Mouse (Mus musculus) MEL (cell line): ENCODE measurements around the gene Rpl10-ps3. TPM values are rescaled to one million over a fixed set of nuclear protein-coding genes. Genes with fewer than 3 reads are reported as not detected.

Source experiments
- DNase-seq: peaks from one replicate; pipeline ENCODE4 v3.0.0; 2011; ENCODE audit warnings: low read depth, low spot score
- H3K27ac ChIP-seq: 2 replicates; pipeline ENCODE4 v1.5.1; 2012; ENCODE audit warnings: low read depth, mild to moderate bottlenecking, control low read depth, low read length, moderate library complexity; ENCODE audit not compliant: control insufficient read depth
- H3K27me3 ChIP-seq, 2 experiments: fragments of 150-350 bp in 1 of 2; sonication (generic) in 1 of 2; 2 replicates each; pipeline ENCODE4 v1.6.1; 2012; ENCODE audit warnings: low read length in 2 of 2, mild to moderate bottlenecking in 2 of 2, improper control_type of control experiment in 1 of 2, moderate library complexity in 1 of 2; ENCODE audit not compliant: insufficient read depth in 2 of 2, control insufficient read depth in 1 of 2
- H3K36me3 ChIP-seq, 2 experiments: 2 replicates each; pipeline ENCODE4 v1.6.1; 2012 to 2014; ENCODE audit warnings: low read length in 2 of 2, improper control_type of control experiment in 1 of 2, inconsistent platforms in 1 of 2, mild to moderate bottlenecking in 1 of 2; ENCODE audit not compliant: insufficient read depth in 2 of 2, control insufficient read depth in 1 of 2
- H3K4me1 ChIP-seq, 2 experiments: fragments of 150-350 bp in 1 of 2; sonication (generic) in 1 of 2; 2 replicates each; pipeline ENCODE4 v1.6.1; 2012; ENCODE audit warnings: low read length in 2 of 2, improper control_type of control experiment in 1 of 2, mild to moderate bottlenecking in 1 of 2; ENCODE audit not compliant: insufficient read depth in 2 of 2, control insufficient read depth in 1 of 2
- H3K4me3 ChIP-seq, 2 experiments: fragments of 150-350 bp in 1 of 2; sonication (generic) in 1 of 2; 2 replicates each; pipeline ENCODE4 v1.5.1; 2012; ENCODE audit warnings: low read depth in 2 of 2, low read length in 2 of 2, mild to moderate bottlenecking in 2 of 2, moderate library complexity in 2 of 2, control low read depth in 1 of 2, improper control_type of control experiment in 1 of 2; ENCODE audit not compliant: control insufficient read depth in 1 of 2, insufficient read depth in 1 of 2
- H3K79me2 ChIP-seq: 2 replicates; pipeline ENCODE4 v1.6.1; 2012; ENCODE audit warnings: mild to moderate bottlenecking, low read length, moderate library complexity; ENCODE audit not compliant: control insufficient read depth, poor library complexity, insufficient read depth
- H3K9ac ChIP-seq: 2 replicates; pipeline ENCODE4 v1.6.1; 2012; ENCODE audit warnings: low read depth, mild to moderate bottlenecking, control low read depth, low read length, moderate library complexity; ENCODE audit not compliant: control insufficient read depth, poor library complexity, severe bottlenecking
- H3K9me3 ChIP-seq: fragments of 150-350 bp; sonication (generic); replicated peaks from 2 replicates; pipeline ENCODE4 v1.6.1; 2012; ENCODE audit warnings: mild to moderate bottlenecking, low read length, improper control_type of control experiment, moderate library complexity; ENCODE audit not compliant: insufficient read depth
- CHD1 ChIP-seq: IDR thresholded peaks from 2 replicates; pipeline ENCODE4 v1.6.1; 2012; ENCODE audit warnings: low read depth, mild to moderate bottlenecking, inconsistent platforms, low read length, improper control_type of control experiment
- E2F4 ChIP-seq: IDR thresholded peaks from 2 replicates; pipeline ENCODE4 v1.6.1; 2011; ENCODE audit warnings: low read depth, low read length, improper control_type of control experiment, borderline replicate concordance
- ELF1 ChIP-seq: IDR thresholded peaks from 2 replicates; pipeline ENCODE4 v1.6.1; 2014; ENCODE audit warnings: low read depth, mild to moderate bottlenecking, inconsistent platforms, low read length, improper control_type of control experiment, moderate library complexity
- GATA1 ChIP-seq: IDR thresholded peaks from 2 replicates; pipeline ENCODE4 v1.6.1; 2011; ENCODE audit warnings: low read depth, low read length, improper control_type of control experiment
- KAT2A ChIP-seq: conservative IDR thresholded peaks from 2 replicates; pipeline ENCODE4 v1.6.1; 2012; ENCODE audit warnings: low read depth, low read length, improper control_type of control experiment, inconsistent platforms
- MAFK ChIP-seq: IDR thresholded peaks from 2 replicates; pipeline ENCODE4 v1.6.1; 2011; ENCODE audit warnings: low read depth, mild to moderate bottlenecking, low read length, improper control_type of control experiment, borderline replicate concordance
- MAZ ChIP-seq: IDR thresholded peaks from 2 replicates; pipeline ENCODE4 v1.6.1; 2012; ENCODE audit warnings: low read depth, mild to moderate bottlenecking, inconsistent platforms, low read length, improper control_type of control experiment
- MYB ChIP-seq: IDR thresholded peaks from 2 replicates; pipeline ENCODE4 v1.6.1; 2011; ENCODE audit warnings: mild to moderate bottlenecking, low read depth, low read length, improper control_type of control experiment
- NELFE ChIP-seq: IDR thresholded peaks from 2 replicates; pipeline ENCODE4 v1.6.1; 2011; ENCODE audit warnings: low read depth, low read length, improper control_type of control experiment
- NRF1 ChIP-seq: IDR thresholded peaks from 2 replicates; pipeline ENCODE4 v1.6.1; 2014; ENCODE audit warnings: low read depth, mild to moderate bottlenecking, inconsistent platforms, low read length, improper control_type of control experiment, moderate library complexity; ENCODE audit not compliant: poor library complexity, insufficient read depth, severe bottlenecking
- POLR2AphosphoS5 ChIP-seq: IDR thresholded peaks from 2 replicates; pipeline ENCODE4 v1.6.1; 2012; ENCODE audit warnings: low read depth, borderline replicate concordance, mild to moderate bottlenecking, inconsistent platforms, low read length, moderate library complexity, mixed read lengths
- RCOR1 ChIP-seq: IDR thresholded peaks from 2 replicates; pipeline ENCODE4 v1.6.1; 2012; ENCODE audit warnings: low read depth, mild to moderate bottlenecking, inconsistent platforms, low read length, improper control_type of control experiment
- SMC3 ChIP-seq: IDR thresholded peaks from 2 replicates; pipeline ENCODE4 v1.6.1; 2011; ENCODE audit warnings: low read depth, low read length, improper control_type of control experiment
- TCF12 ChIP-seq: IDR thresholded peaks from 2 replicates; pipeline ENCODE4 v1.6.1; 2014; ENCODE audit warnings: low read depth, mild to moderate bottlenecking, inconsistent platforms, low read length, improper control_type of control experiment, moderate library complexity
- USF2 ChIP-seq, 2 experiments: IDR thresholded peaks; 2 replicates each; pipeline ENCODE4 v1.6.1; 2011 to 2012; ENCODE audit warnings: improper control_type of control experiment in 2 of 2, low read length in 2 of 2, borderline replicate concordance in 1 of 2, inconsistent platforms in 1 of 2, low read depth in 1 of 2, mild to moderate bottlenecking in 1 of 2; ENCODE audit not compliant: insufficient read depth in 1 of 2
- ZMIZ1 ChIP-seq: IDR thresholded peaks from 2 replicates; pipeline ENCODE4 v1.6.1; 2012; ENCODE audit warnings: low read depth, mild to moderate bottlenecking, inconsistent platforms, low read length, improper control_type of control experiment, moderate library complexity
- polyA plus RNA-seq, 2 experiments: library from polyadenylated mRNA; stranded (reverse) in 1 of 2; unstranded in 1 of 2; fragments of >175 nt in 1 of 2; fragments of >200 nt in 1 of 2; gene quantifications; 2 replicates each; pipeline versions ENCODE4 v1.2.1 to v1.2.4; 2012; ENCODE audit warnings: low replicate concordance in 2 of 2, low read depth in 1 of 2; ENCODE audit not compliant: insufficient read length in 2 of 2, insufficient read depth in 1 of 2, missing spikeins in 1 of 2
- total RNA-seq: library from RNA; depleted of rRNA; stranded (reverse); fragments of 300-350 nt; gene quantifications from 2 replicates; pipeline ENCODE4 v1.2.3, GENCODE M21; 2012

The Rpl10-ps3 gene
- total and polyA plus RNA-seq, 3 experiments = 196 to 2,425 (median 355) TPM

- Histone ChIP-seq H3K9ac (no peak overlapping the region), H3K27ac (no peak overlapping the region), H3K4me1 (no peaks in the 10 kb centered on the region), H3K9me3 (no peaks in the 10 kb centered on the region), H3K36me3 (no peaks in the 10 kb centered on the region), H3K27me3 (no peaks in the 10 kb centered on the region; a peak in 1 of 4 replicates), H3K79me2 (no peaks in the 10 kb centered on the region), H3K4me3 (no peak overlapping the region)
- TF ChIP-seq USF2 (IDR thresholded peaks at IDR 0.05; ENCODE audit: borderline replicate concordance in 1 of 2, insufficient read depth in 1 of 2, low read depth in 1 of 2, low read length in 2 of 2) (no peak), CHD1 (no peak), NRF1 (no peak), MAFK (no peak), KAT2A (no peak), SMC3 (no peak)
- no peak for DNase-seq
Measured at GRCm38 (mm10) chr9:50351746-50352145, 7.0 kb upstream of the Rpl10-ps3 start.

- TF ChIP-seq ELF1 = no peak
- TF ChIP-seq E2F4 = no peak
- no peak for TF ChIP-seq KAT2A
- Histone ChIP-seq H3K4me1 (no peaks in the 10 kb centered on the region), H3K9ac (no peak overlapping the region), H3K27ac (no peak overlapping the region), H3K27me3 (no peaks in the 10 kb centered on the region), H3K4me3 (no peak overlapping the region), H3K79me2 (no peaks in the 10 kb centered on the region), H3K36me3 (no peaks in the 10 kb centered on the region), H3K9me3 (no peaks in the 10 kb centered on the region)
- no peak for DNase-seq
Measured at GRCm38 (mm10) chr9:50350571-50350970, 5.8 kb upstream of the Rpl10-ps3 start.

- H3K9me3 ChIP-seq = no peaks in the 10 kb centered on the region
Measured at GRCm38 (mm10) chr9:50349156-50349555, 4.4 kb upstream of the Rpl10-ps3 start.

More at GRCm38 (mm10) chr9:50349156-50349555, 4.4 kb upstream of the Rpl10-ps3 start:
- DNase-seq = no peak
- H3K9ac ChIP-seq = no peak overlapping the region
- no peaks in the 10 kb centered on the region for H3K36me3 ChIP-seq
- TF ChIP-seq USF2 (IDR thresholded peaks at IDR 0.05; ENCODE audit: borderline replicate concordance in 1 of 2, insufficient read depth in 1 of 2, low read depth in 1 of 2, low read length in 2 of 2) = no peak
- TF ChIP-seq POLR2AphosphoS5 = no peak
- no peak for TF ChIP-seq RCOR1
- TF ChIP-seq KAT2A = no peak
- no peak for TF ChIP-seq MAZ
- TF ChIP-seq NELFE = no peak
- no peak for TF ChIP-seq NRF1
- TF ChIP-seq ZMIZ1 = no peak
- TF ChIP-seq MYB = no peak
- no peak for TF ChIP-seq GATA1
- no peak for TF ChIP-seq TCF12
- TF ChIP-seq E2F4 = no peak
- H3K4me1 ChIP-seq = no peaks in the 10 kb centered on the region
- H3K4me3 ChIP-seq = no peak overlapping the region
- no peak overlapping the region for H3K27ac ChIP-seq
- no peaks in the 10 kb centered on the region for H3K27me3 ChIP-seq
- no peaks in the 10 kb centered on the region for H3K79me2 ChIP-seq
